Mouse (Mus musculus) G1E (cell line): ENCODE results near the gene Npas3.

ENCODE experiments used
- CTCF ChIP-seq: IDR thresholded peaks from 2 replicates; pipeline ENCODE4 v1.5.1; 2012; ENCODE audit warnings: low read depth, low read length, inconsistent platforms, mixed read lengths
- GATA1 ChIP-seq: IDR thresholded peaks from 2 replicates; pipeline ENCODE4 v1.6.1; 2012; ENCODE audit warnings: borderline replicate concordance, low read length, inconsistent platforms, mixed read lengths
- TAL1 ChIP-seq: conservative IDR thresholded peaks from 2 replicates; pipeline ENCODE4 v1.6.1; 2012; ENCODE audit warnings: low read depth, low read length, inconsistent platforms, mixed read lengths

DNA sequence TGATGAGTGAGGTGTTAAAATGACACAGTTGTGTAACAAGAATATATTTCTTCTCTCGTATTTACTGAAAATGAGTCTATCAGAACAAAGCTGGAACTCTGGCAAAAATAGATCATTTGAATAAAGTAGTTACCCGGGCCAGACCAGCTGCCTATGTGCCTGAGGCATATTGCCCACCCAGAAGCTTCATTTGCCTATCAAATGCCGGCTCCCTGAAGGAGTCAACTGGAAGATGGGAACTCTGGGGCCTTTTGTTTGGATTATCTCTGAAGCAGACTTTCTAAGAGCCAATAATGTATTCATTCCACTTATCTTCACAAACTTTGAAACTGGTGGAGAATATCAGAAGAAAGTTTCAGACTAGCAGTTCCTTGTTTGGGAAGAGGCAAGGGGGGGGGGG, 862.5 kb downstream of the Npas3 start:
- TF ChIP-seq CTCF: no peak
- TF ChIP-seq GATA1: no peak
- TF ChIP-seq TAL1: no peak
